Mouse (Mus musculus) CD4-positive, CD25-positive, alpha-beta regulatory T cell, adult 2 months (primary cell): ENCODE data around the gene Omt2b.
"Not testable (repeated sequence)": the region's sequence is repeated elsewhere in the genome, so short reads cannot be mapped to it uniquely, and the experiment has no call there.

Experiments used
- DNase-seq: peaks from one replicate; pipeline ENCODE4 v3.0.0-alpha.2; 2012; ENCODE audit warnings: low read depth, low spot score

The Omt2b gene

DNA sequence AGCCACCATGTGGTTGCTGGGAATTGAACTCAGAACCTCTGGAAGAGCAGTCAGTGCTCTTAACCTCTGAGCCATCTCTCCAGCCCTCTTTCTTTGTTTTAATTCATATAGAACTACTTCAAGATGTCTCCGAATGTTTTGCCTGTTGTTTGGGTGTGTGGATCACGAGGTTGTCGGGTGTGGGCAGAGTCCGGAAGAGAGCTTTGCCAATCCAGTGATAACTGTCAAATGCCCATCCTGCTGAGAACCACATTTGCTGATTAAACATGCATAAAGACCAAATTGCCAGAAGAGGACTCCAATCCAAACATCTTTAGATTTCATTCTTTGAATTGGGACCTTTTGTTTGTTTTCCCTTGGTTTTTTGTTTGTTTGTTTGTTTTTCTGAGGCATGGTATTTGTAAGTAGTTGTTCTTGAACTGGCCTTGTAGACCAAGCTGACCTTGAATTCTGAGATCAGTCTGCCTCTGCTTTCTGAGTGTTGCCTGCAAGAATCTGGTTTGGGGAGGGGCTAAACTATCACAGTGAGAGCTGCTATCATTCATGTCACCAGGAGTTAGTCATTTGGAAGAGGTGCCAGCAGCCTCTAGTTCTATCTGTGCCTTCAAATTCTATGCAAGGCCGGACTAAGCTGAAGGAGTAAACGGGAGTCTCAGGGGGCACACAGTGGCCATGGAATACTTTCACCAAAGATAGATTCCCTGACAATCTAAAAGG is 24.3 kb downstream of the Omt2b start:
- no peak for DNase-seq

DNA sequence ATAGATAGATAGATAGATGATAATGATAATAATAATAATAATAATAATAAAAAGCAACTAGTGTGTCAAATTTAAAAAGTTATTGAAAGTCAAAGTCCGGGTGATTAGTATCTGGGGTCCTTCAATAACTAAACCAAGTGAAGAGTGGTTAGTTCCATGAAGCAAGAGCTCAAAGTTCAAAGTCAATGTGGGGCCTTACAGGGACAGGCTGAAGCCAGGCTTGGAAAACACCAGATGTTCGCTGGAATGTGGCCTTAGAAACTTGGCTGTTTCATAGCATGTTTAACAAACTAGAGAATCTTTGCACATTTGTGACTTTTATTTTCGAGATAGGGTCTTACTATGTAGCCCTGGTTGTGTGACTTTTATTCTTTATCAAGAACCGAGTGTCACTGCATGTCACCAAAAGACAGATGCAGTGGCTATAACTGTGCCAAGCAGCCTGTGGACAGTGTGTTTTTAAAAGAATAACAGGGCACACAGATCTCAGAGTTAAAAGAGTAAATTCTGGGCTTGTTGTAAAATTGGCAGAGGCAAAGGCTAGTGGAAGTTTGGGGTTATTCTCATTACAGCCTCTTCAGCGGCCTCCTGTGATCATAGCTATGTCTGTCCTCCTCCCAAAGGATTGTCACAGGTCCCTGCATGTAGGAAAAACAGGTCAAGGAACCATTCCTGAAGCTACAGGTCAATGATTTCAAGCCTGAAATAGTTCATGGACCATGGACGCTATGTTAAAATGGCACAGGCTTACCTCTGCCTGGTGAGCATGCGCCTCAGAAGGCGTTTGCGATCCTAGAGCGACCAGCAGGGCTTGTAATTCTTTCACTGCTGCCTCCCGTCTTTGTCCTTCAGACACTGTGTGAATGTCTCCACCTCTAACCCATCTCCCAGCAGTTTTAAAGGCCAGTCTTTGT is 27.5 kb downstream of the Omt2b start:
- DNase-seq = no peak

DNA sequence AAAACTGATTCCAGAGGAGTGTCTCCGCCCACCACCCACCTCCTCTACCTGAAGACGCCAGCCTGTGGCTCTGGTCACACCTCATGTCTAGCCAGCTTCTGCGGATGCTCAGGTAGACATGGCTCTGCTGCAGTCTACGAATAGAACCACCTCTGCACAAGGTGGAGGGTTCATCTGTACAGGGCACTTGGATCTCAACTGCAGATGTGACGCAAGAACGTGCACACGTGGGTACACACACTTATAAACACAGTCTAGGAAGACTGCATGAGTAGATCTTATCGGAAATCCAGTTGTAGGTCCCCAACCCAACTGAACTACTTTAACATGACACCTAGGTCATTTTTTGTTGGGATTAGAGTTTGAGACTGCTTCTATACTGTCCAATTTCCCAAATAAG is 28.2 kb downstream of the Omt2b start, which contains the start of gene Gsta2:
Gene Gsta2 (minus strand): TSS at position 178 of the 400 bp plus-strand sequence.
- no peak for DNase-seq

DNA sequence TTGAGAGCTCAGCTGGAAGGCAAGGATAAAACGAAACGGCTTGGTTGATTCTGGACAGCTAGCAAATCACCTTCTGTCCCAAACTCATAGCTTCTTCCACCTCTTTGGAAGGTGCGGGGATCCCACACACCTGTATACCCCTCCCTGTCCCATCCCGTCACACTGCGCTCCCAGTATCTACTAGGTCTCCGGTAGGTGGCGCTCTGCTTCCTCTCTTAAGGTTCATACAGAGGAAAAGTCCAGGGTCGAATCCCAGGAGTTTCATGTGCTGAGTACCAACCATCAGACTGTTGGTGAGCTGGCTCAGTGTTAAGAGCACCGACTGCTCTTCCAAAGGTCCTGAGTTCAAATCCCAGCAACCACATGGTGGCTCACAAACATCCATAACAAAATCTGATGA is 30.7 kb downstream of the Omt2b start:
- peak; percentile 76 for DNase-seq

DNA sequence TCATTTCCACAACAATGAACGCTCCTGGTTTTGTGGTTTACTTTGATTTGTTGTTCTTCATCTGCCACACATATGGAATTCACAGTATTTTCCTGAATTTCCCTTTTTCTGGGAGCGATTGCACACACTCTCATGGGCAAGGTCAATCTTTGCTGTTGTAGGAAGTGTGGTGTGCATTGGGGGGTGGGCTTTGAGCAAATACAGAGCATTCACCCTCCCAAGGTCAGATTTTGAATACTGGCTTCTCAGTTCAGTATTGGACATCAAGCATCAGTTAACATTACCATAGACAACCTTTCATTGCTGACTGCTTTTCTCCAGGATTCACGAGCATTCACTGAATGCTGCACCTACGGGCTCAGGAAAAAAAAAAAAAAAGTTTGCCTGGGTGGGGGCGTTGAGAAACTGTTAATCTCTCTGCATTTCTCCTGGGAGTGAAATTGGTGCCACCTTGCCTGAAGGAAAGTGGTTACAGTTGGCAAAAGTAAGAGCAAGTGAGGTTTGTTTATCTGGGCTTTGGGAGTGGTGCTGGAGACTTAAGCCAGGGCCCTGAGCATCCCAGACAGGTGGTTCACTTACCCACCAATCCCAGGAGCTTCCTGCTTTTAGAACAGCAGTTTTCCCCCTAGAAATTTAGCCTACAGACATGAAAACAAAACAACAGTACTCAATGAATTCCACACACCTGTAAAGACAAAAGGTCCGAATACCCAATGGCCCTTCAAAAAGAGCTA is 32.5 kb downstream of the Omt2b start:
- DNase-seq = no peak

DNA sequence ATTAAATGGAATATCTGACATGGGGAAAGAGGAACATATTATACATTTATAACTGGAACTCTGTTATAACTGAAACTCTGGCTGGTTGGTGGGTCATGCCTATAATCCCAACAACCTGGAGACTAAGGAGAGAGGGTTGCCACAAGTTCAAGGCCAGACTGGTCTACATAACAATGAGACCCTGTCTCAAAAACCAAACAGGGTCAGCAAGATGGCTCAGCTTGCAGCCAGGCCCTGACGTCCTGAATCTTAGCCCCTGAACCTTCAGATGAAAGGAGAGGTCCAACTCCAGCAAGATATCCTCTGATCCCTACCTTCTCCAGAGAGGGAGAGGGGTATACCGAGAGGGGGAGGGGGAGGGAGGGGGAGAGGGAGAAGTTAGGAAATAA is 33.1 kb downstream of the Omt2b start:
- no peak for DNase-seq

DNA sequence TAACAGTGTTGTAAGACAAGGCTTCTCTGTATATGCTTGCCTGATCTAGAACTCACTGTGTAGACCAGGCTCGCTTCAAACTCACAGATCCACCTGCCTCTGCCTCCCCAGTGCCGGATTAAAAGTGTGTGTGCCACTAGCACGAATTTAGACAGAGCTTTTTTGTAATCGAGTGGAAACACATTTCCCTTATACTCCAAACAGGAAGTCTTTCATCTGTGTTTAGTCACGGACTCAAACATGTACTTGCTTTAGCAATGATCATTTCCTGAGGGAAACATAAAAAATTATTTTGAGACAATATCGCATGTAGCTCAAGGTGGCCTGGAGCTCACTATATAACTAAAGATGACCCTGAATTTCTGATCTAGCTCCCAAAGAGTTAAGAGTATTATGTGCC is 36.0 kb downstream of the Omt2b start:
- no peak for DNase-seq

DNA sequence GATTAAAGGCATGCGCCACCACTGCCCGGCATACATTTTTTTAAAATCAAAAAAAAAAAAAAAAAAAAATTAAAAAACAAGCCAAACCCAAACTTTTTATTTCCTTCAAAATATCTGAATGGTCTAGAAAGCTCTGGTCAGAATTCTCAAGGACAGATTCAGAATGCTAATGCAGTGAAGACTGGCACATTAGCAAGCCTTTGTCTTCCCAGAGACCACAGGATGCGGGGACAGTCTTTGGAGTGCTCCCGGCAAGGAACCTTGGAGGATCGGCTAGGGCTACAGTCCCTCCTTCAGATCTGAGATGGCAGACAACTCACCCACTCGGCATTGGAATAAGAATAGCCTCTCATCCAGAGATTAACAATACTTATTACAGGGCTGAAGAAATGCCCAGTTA is 37.3 kb downstream of the Omt2b start:
- no peak for DNase-seq

DNA sequence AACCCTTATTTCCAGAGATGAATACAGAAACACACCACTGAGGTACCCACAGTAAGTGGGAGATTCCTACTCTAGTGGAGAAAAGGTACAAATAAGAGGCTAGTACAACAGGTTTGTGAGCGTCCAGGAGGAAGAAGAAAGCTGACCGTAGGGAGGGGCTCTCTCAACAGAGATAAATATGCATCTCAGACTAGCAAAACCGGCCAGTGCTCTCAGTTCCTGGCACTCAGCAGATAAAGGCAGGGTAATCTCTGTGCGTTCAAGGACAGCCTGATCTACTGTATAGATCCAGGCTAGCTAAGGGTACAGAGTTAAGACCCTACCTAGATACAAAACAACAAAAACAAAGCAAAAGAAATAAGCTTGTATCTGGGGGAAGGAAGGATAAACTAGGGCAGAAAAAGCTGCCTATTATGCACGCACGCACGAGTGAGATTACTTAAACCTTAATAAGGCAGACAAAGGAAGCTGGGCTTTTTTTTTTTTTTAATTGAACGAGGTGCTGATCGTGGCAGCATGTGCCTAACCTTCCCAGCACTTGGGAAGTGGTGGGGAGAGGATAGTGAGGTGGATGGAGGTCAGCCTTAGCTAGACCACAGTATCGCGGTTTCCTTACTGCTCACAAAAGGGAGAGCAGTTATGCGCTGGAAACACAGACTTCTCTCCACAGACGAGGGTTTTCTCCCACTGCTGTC is 38.6 kb downstream of the Omt2b start:
- no peak for DNase-seq

DNA sequence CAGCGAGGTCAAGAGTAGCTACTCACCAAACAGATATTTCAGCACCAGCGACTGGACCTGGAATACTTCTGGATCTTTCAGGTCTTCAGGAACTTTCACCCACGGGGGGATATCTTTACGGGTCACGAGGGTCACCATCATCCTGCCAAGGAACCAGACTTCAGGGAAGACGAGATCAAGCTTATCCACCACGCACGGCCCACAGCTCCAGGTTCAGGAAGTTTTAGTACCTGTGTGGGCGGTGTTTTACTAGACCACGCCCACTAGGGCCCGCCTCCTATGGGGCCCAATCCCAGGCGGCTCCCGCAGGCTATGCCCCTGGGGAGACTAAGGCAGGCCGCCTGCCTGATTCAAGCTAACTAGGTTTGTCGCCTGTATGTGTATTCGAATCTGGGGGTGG is 40.6 kb downstream of the Omt2b start, which contains the start of gene Dppa5a:
Gene Dppa5a (minus strand): TSS at position 219 of the 400 bp plus-strand sequence.
- DNase-seq = not testable (repeated sequence)

DNA sequence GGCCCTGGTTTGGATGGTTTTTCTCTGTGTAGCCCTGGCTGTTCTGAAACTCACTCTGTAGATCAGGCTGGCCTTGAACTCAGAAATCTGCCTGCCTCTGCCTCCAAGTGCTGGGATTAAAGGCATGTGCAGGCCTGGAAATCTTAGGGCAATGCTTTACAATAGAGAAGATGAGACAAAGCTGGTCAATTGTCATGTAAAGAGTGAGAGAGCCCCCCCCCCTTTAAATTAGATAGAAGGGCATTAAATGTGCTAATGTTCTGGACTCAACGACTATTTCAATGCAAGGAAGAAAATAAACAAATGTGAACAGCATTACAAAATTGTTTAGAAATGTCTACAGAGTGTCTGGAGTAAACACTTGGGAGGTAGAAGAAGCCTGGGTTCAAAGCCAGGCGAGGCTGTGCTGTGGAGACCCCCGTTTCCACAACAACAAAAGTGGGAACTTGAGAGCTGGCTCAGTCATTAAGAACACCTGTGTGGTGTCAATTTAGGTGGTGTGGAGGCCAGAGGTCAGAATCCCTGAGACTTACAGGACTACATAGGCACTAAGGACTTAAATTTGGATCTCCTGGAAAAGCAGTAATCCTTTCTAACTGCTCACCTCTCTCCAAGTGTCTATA is 41.4 kb downstream of the Omt2b start:
- no peak for DNase-seq

DNA sequence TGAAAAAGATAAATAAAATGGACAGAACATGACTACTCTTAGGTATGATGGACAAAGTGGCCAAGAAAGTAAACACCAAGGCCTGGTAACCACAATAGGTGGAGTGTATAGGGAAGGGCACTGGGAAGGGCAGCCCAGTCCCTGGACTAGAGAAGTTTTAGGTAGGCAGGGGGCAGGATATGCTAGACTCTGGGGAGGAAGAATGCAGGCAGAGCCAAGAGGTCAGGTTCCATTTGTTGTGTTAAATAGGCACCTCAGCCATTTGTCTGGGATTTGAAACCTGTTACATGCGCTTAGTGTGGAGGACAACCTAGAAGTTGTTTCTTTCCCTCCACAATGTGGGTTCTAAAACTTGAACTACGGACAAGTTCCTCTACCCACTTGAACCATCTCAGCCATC is 42.0 kb downstream of the Omt2b start:
- DNase-seq = no peak

DNA sequence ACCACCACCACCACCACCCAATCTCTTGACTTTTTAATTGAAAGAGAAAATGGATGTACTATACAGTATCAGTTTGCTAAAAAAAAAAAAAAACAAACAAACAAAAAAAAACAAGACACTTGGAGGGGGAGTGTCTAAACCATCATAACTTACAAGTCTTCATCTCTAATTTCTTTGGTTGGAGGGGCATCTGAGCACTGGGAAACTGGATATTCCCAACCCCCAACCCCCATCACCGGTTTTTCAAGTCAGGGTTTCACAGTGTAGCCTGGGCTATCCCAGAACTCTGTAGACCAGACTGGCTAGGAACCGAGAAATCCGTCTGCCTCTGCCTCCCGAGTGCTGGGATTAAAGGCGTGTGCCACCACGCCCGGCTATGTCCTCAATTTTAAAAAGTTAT is 42.4 kb downstream of the Omt2b start:
- DNase-seq = no peak

DNA sequence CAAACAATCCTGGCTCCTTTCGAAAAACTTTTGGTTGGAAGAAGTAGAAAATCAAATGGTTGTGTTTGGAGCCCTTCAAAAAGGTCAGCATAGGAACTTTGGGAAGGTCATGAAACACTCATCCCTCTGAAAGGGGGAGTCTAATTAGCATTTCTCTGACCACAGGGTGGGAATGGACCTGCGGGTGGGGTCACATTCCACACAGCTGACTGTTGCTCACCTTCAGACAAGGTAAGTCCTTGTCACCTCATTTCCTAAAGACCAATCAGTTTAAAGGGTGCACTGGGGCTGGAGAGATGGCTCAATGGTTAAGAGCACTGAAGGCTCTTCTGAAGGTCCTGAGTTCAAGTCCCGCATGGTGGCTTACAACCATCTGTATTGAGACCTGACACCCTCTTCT is 44.1 kb downstream of the Omt2b start:
- no peak for DNase-seq

DNA sequence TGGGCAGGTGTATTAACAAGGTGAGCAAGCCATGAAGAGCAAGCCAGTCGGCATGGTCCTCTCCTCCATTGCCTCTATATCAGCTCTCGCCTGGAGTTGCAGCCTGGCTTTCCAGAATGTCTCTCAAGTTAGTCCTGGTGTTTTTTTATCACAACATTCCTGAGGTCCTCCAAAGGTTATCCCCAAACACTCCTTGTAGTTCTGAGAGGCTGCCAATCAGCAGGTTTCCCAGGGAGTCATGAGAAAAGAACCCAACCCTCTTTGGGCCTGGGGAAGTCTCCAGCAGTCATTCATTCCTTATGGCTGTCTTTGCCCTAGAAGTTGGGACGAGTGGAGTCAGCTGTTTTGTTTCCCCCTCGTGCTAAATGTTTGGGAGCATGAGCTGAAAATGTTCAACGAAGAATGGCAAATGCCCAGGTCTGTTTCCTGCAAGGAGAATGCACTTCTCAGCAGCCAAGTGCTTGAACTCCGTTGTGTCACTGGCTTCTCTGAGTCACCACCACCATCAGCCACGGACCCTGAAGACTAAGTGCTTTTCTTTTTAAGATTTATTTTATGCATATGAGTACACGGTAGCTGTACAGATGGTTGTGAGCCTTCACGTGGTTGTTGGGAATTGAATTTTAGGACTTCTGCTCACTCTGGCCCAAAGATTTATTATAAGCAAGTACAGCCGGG is 45.6 kb downstream of the Omt2b start:
- no peak for DNase-seq

DNA sequence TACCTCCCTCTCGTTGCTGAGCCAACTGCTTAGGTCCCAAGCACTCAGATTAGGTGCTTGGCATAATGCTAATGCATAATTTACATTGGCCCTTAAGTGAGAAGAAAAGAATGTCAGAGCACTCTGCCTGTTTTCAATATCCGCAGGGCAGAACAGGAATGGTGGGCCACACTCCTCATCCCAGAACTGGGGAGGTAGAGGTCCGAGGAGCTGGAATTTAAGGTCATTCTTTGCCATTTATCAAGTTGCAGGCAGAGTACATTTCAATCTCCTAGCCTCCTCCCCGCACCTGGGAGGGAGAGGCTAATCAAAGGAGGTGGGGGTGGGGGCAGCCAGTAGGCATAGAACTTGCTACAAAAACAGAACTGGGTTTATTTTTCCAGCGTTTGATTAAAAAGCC is 47.0 kb downstream of the Omt2b start:
- DNase-seq = no peak

DNA sequence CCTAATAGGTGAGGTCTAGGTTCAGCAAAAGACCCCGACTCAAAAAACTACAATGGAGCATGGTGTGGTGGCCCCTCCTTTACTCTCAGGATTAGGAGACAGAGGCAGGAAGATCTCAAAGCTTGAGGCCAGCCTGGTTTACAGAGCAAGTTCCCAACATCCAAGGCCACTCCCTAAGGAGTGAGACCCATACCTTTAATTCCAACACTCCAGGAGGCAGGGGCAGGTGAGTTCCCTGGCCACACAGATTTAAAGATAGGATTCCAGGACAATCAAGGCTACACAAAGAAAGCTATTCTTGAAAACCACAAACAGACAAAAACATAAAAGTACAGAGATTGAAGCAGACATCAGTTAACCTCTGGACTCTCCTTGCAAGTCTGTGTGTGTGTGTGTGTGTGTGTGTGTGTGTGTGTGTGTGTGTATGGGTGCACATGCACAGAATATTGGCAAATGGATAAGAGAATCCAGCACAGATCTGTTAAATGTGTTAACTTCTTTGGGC is 47.5 kb downstream of the Omt2b start:
- no peak for DNase-seq

DNA sequence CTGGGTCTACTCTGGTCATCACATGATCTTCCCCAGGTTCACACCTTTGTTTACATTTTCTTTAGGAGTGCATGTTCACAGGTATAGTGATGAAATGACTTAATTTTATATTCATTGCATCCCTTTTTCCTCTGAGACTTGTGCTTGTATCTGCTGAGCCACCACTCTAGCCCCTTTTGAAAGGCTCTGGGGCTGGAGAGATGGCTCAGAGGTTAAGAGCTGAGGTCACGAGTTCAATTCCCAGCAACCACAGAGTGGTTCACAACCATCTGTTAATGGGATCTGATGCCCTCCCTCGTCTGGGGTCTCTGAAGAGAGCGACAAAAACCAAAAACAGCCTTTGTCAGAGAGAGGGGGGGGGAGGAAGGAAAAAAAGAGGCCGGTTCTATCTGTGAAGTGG is 48.1 kb downstream of the Omt2b start:
- no peak for DNase-seq

DNA sequence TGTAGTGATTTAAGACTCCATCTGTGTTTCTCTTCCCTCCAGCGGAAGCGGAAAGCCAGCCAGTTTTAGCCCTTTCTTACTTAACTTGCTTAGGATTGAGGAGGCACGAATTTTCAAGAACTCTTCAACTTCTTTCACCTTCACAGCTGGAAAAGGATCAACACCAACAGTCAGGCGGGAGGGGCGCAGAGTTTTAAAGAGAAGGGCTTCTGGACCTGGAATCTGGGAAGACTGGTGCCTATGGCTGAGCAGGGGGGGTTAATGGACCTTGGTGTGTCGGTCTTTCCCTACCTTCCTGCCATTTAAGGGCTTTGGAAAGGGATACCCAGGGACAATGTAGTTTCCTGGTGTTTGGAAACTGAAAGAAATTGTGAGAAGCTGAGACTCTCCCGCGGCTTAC is 50.2 kb downstream of the Omt2b start:
- no peak for DNase-seq

DNA sequence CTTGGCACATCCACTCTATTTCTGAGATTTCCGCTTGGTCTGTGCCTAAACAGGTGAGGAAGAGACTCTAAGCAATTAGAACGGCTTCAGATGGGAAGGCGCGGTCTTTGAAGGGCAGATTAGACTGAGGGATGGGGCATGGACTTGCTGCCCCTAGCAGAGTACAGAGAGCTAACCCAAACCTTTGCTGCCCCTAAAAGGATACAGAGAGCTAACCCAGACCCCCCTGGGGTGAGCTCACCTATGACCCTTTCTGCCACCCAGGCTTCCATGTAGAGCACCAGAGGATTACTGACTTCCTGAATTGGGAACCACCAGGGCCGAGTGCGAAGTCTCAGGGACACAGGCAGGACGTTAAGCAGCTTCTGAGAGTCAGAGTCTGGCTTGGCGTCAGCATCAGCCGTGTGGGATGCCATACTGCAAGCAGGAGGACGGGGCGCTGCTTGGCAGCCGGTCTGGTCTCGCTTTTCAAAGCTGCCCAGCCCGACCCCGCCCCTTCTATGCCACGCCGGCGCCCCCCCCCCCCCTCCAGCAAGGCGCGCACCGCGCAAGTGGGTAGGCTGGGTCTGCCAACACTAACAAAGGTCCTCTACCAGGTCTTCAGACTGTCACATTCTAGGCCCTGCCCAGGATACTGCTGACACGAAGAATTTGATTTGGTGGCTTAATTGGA is 50.9 kb downstream of the Omt2b start, which contains the start of gene Ooep:
Gene Ooep (minus strand): TSS at position 613 of the 673 bp plus-strand sequence.
- DNase-seq = peak; percentile 33
